In genomic region chr5:140732195-140732594, GRCm38 (mm10) we compare ENCODE assay signal across 10 mouse cellular contexts. TPM values are rescaled to one million over a fixed set of nuclear protein-coding genes. Genes with fewer than 3 reads are reported as not detected.
A peak's percentile ranks its signal among the peaks of the same experiment; 100 is the strongest.
DNase-seq lines count a peak whose midpoint lies in the region; ATAC-seq and TF ChIP-seq lines count a peak whose summit lies in the region.
"Had no signal": no experiment of that assay in that cellular context is flagged by ENCODE, and none has a peak within 500 bp of the region (broad histone marks: within the 10 kb centered on the region; RNA-seq: fewer than 3 reads in every experiment).

No protein-coding gene starts in this region.

- no peak for TF ChIP-seq POLR2A in cerebellum, adult 2 months (IDR thresholded peaks at IDR 0.05; ENCODE audit: borderline replicate concordance, insufficient read depth, low read length)

- ATAC-seq in erythroblast, adult 5-6 weeks (replicated peaks; ENCODE audit: low FRiP score, poor library complexity, severe bottlenecking), result peak; percentile 58

- TF ChIP-seq CTCF in cerebellum, adult 2 months (IDR thresholded peaks at IDR 0.05; ENCODE audit: borderline replicate concordance, insufficient read depth, low read depth, low read length), result peak; percentile 25; the same call in 1 of the 2 replicates

- no peak for DNase-seq in cerebellum, adult 2 months
- no peak for DNase-seq in cerebellum, adult 11-12 months
- peak; percentile 15 for DNase-seq in lung, postnatal 36 days
- DNase-seq in lung, postnatal 10 days, result no peak
- DNase-seq in thymus, postnatal 0 days (ENCODE audit: low spot score), result peak; percentile 35
- no peak for DNase-seq in right cerebral cortex, postnatal 4 days
- no peak for DNase-seq in kidney, postnatal 10 days
- DNase-seq: gastrocnemius, postnatal 14 days had no signal

- H3K4me3 ChIP-seq in cerebellum, adult 2 months (replicated peaks; ENCODE audit: insufficient read depth, low read depth, low read length), result no peak overlapping the region
- H3K4me3 ChIP-seq: midbrain, embryonic 12.5 days had no signal

- peaks cover 3% of the 10 kb centered on the region; the same call in 1 of the 2 replicates for H3K4me1 ChIP-seq in cerebellum, adult 2 months (ENCODE audit: control insufficient read depth, insufficient read depth, low read length)

- H3K27me3 ChIP-seq in cerebellum, adult 2 months (ENCODE audit: control insufficient read depth, insufficient read depth, low read length), result no peaks in the 10 kb centered on the region

- WGBS in cerebellum, adult 2 months, result 70% methylated on average over 4 of the region's 4 CpGs

- no peak overlapping the region for H3K27ac ChIP-seq in cerebellum, adult 2 months (ENCODE audit: insufficient read depth, low read length)
- H3K27ac ChIP-seq: midbrain, embryonic 12.5 days had no signal

RNA-seq across cellular contexts. Expression of gene Amz1, which starts 8.3 kb away (rescaled TPM):
- 4.6 TPM in 2 replicates for polyA plus RNA-seq in cerebellum, adult 2 months (2012; rRNA removed)
- total RNA-seq in erythroblast, adult 5-6 weeks (2015; ENCODE audit: low replicate concordance), result 0.38 and 6.1 TPM in 2 replicates
- 0.28 and 1.3 TPM in 2 replicates for total RNA-seq in erythroblast, adult 5-6 weeks (2017; ENCODE audit: low replicate concordance)
- polyA plus RNA-seq in thymus, postnatal 0 days (2015; fragmentation: Nextera tagmentation; extraction: Ambion mirVana), result 3.4 and 3.9 TPM in 2 replicates

RNA-seq across cellular contexts. Expression of gene Brat1, which starts 27.4 kb away (rescaled TPM):
- 23.8 and 24.1 TPM in 2 replicates for polyA plus RNA-seq in cerebellum, adult 2 months (2012; rRNA removed)
- 0.96 and 2.3 TPM in 2 replicates for total RNA-seq in erythroblast, adult 5-6 weeks (2015; ENCODE audit: low replicate concordance)
- total RNA-seq in erythroblast, adult 5-6 weeks (2017; ENCODE audit: low replicate concordance), result 2.2 and 2.8 TPM in 2 replicates
- 22.6 and 22.7 TPM in 2 replicates for polyA plus RNA-seq in thymus, postnatal 0 days (2015; fragmentation: Nextera tagmentation; extraction: Ambion mirVana)

RNA-seq across cellular contexts. Expression of gene Iqce, which starts 30.0 kb away (rescaled TPM):
- polyA plus RNA-seq in cerebellum, adult 2 months (2012; rRNA removed), result 33.7 and 40.1 TPM in 2 replicates
- total RNA-seq in erythroblast, adult 5-6 weeks (2015; ENCODE audit: low replicate concordance), result 1.9 and 3.8 TPM in 2 replicates
- total RNA-seq in erythroblast, adult 5-6 weeks (2017; ENCODE audit: low replicate concordance), result 2.9 and 3.0 TPM in 2 replicates
- polyA plus RNA-seq in thymus, postnatal 0 days (2015; fragmentation: Nextera tagmentation; extraction: Ambion mirVana), result 11.4 and 13.0 TPM in 2 replicates

Comparison
In these comparisons a context has a peak if more than half of its experiments do, and no peak if none do; other contexts are left out.
1. DNase-seq: peak in lung, postnatal 36 days (single experiment) and thymus, postnatal 0 days (single experiment); none in cerebellum, adult 2 months (0 of 2), cerebellum, adult 11-12 months (single experiment), lung, postnatal 10 days (single experiment), right cerebral cortex, postnatal 4 days (single experiment) and kidney, postnatal 10 days (single experiment).